Mouse (Mus musculus): ENCODE data around the gene Gm38100. TPM values are rescaled to one million over a fixed set of nuclear protein-coding genes. Genes with fewer than 3 reads are reported as not detected.

Gm38100 gene
- polyA plus RNA-seq, 1 experiment from 2014 or later: 0.18 TPM

DNA sequence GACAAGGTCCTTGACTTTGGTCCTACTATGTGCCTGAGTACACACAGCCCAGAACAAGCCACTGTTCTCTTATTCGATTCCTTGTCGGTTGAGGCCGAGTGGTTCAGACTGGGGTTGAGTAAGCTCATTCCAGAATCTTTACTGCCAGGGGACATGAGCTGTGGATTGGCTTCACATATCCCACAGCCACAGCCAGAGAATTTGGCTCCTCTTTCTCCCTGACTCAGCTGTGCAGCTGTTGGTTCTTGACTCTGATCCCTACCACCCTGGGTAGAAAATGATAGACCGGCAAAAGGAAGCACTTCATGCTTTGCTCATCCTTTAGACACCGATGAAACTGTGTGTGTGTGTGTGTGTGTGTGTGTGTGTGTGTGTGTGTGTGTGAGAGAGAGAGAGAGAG lies 11.3 kb downstream of the Gm38100 start:
- no peaks in the 10 kb centered on the region for H3K9me3 ChIP-seq (replicated peaks)
- no peak overlapping the region for H3K27ac ChIP-seq
- H3K4me1 ChIP-seq: no peaks in the 10 kb centered on the region
- 92% methylated on average over 5 of the region's 5 CpGs for WGBS
- no peaks in the 10 kb centered on the region for H3K27me3 ChIP-seq (ENCODE audit: low read depth, poor library complexity, severe bottlenecking)
- H3K36me3 ChIP-seq: no peaks in the 10 kb centered on the region
- no peak for DNase-seq (ENCODE audit: low spot score)
- H3K4me3 ChIP-seq: no peak overlapping the region

DNA sequence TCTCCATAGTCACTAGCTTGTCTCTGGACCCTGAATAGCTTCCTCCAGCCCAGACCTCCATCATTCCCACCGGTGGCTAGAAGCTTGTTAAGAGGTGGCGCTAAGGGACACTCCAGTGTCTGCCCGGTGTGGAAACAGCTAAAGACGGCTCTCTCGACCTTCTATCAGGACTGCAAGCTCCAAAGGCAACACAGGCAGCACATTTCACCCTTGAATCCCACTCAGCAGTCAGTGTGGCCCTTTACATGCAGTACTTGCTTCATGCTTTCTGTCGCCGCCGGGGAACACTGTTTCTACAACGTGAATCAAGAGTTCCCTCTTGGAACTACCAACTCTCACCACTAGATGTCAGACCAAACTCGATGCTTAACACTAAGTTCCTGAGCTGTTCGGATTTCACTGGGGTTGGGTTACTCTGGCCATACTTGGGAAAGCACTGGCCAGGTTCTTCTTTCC lies 16.2 kb downstream of the Gm38100 start:
- Histone ChIP-seq H3K36me3 (no peaks in the 10 kb centered on the region), H3K4me1 (no peaks in the 10 kb centered on the region), H3K27ac (no peak overlapping the region), H3K4me3 (peak overlapping the region; percentile 34), H3K27me3 (ENCODE audit: low read depth, poor library complexity, severe bottlenecking) (no peaks in the 10 kb centered on the region), H3K9me3 (replicated peaks) (no peaks in the 10 kb centered on the region)
- WGBS: 14% methylated on average over 11 of the region's 11 CpGs
- peak; percentile 63 for DNase-seq (ENCODE audit: low spot score)

DNA sequence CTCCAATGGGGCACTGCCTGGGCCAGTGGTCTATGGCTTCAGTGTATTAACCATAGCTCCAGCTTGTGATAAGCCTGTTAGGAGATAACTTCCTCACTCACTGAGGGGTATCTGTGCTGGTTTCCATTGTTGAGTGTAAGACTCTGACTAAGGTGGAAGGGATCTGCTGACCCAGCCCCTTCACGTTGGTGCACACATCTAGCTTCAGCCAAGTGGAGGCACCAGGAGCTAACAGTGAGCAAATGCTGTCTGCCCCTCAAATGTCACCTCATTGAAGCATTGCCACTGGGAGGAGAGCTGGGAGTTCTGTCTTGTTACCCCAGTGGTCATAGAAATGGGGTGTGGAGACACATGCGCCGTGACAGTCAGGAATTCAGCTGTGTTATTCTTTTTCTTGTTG lies 18.6 kb downstream of the Gm38100 start:
- no peak for DNase-seq (ENCODE audit: low spot score)
- Histone ChIP-seq H3K4me1 (no peaks in the 10 kb centered on the region), H3K27ac (no peak overlapping the region), H3K27me3 (ENCODE audit: low read depth, poor library complexity, severe bottlenecking) (no peaks in the 10 kb centered on the region), H3K9me3 (replicated peaks) (no peaks in the 10 kb centered on the region), H3K36me3 (no peaks in the 10 kb centered on the region), H3K4me3 (no peak overlapping the region)
- 86% methylated on average over 3 of the region's 3 CpGs for WGBS

DNA sequence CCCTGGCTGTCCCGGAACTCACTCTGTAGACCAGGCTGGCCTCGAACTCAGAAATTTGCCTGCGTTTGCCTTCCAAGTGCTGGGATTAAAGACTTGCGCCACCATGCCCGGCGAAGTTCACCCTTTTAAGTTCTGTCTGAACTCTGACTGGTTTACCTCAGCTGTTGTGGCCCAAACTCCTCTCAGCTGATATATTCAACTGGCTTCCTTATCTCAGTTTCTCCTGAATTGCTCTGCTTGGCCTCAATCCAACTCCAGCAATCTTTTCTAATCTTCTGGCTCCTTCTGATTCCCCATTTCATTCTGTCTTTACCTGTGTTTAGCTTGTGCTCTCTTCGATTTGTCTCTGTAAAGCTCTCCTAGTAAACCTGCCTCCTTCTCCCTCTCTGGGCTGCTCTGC lies 23.0 kb downstream of the Gm38100 start:
- H3K9me3 ChIP-seq (replicated peaks): no peaks in the 10 kb centered on the region
- no peaks in the 10 kb centered on the region for H3K36me3 ChIP-seq
- H3K4me1 ChIP-seq: no peaks in the 10 kb centered on the region
- no peak overlapping the region for H3K27ac ChIP-seq
- H3K27me3 ChIP-seq (ENCODE audit: low read depth, poor library complexity, severe bottlenecking): no peaks in the 10 kb centered on the region
- no peak for DNase-seq (ENCODE audit: low spot score)
- no peak overlapping the region for H3K4me3 ChIP-seq
- 93% methylated on average over 7 of the region's 7 CpGs for WGBS

DNA sequence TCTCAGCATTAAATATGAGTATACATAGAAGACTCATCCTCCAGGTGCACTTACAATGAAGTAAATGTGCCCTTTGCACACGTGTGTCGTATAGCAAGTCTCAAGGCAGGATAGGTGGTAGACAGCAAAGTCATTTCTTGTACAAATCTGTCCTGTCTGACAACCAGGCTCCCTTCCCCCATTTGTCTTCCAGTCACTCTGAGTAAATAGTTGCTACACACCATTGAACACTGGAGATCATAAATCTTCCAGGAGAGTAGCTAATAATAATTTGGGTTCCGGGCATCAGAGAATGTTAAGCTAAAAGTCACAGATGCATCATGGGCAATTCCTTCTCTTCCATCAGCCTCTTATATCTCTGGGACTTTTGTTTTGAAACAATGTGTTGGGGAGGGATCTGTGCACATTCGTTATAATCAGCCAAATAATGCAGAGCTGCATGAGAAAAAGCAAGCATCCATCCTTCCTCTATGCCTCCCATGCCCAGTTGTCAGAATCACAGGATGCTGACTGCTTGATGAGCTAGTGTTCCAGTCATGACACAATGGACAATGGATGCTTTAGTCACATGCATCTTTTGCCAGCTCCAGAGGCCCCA lies 26.7 kb downstream of the Gm38100 start:
- Histone ChIP-seq H3K27me3 (ENCODE audit: low read depth, poor library complexity, severe bottlenecking) (no peaks in the 10 kb centered on the region), H3K27ac (no peak overlapping the region), H3K9me3 (replicated peaks) (no peaks in the 10 kb centered on the region), H3K4me1 (peaks cover 7% of the 10 kb centered on the region), H3K4me3 (no peak overlapping the region), H3K36me3 (no peaks in the 10 kb centered on the region)
- DNase-seq (ENCODE audit: low spot score): no peak
- WGBS: 87% methylated on average over 4 of the region's 4 CpGs

DNA sequence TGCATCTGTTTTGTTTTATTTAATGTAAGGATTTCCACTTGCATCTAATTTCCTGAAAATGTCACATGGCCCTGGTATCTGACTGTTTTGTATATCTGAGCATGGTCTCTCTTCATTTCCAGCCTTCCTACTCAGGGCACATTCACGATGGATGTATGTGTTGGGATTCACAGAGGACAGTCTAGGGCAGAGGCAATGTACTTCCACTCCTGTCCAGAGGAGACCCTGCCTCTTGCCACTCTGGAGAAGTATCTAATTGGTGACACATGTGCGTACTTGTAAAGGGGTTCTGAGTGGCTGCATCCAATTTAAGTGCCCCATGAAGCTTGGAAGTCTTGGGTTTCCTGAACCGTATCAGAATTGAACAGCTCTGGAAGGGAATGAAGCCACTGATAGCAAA lies 30.3 kb downstream of the Gm38100 start:
- no peaks in the 10 kb centered on the region for H3K27me3 ChIP-seq (ENCODE audit: low read depth, poor library complexity, severe bottlenecking)
- peaks cover 7% of the 10 kb centered on the region for H3K4me1 ChIP-seq
- DNase-seq (ENCODE audit: low spot score): no peak
- no peak overlapping the region for H3K27ac ChIP-seq
- H3K4me3 ChIP-seq: no peak overlapping the region
- no peaks in the 10 kb centered on the region for H3K9me3 ChIP-seq (replicated peaks)
- no peaks in the 10 kb centered on the region for H3K36me3 ChIP-seq
- WGBS: 58% methylated on average over 3 of the region's 3 CpGs

DNA sequence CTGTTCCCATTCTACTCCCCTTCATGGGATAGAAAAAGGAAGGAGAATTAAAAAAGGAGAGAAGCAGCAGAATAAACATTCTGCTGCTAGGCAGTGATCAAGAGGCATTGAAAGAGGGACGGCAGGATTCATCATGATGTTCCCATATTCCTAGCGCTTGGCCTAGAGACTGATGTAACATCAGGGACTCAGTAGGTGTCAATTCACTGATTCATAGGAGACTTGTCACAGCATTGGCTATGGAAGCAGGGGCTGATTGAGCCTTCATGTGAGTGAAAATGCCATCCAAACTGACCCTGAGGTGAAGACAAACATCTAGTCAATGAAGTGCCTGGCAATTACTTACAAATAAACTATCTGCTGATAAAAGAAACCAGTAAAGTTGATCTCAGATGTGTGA lies 30.7 kb downstream of the Gm38100 start:
- no peaks in the 10 kb centered on the region for H3K27me3 ChIP-seq (ENCODE audit: low read depth, poor library complexity, severe bottlenecking)
- peaks cover 7% of the 10 kb centered on the region for H3K4me1 ChIP-seq
- H3K36me3 ChIP-seq: no peaks in the 10 kb centered on the region
- H3K27ac ChIP-seq: no peak overlapping the region
- 88% methylated on average over 2 of the region's 2 CpGs for WGBS
- DNase-seq (ENCODE audit: low spot score): no peak
- no peaks in the 10 kb centered on the region for H3K9me3 ChIP-seq (replicated peaks)
- H3K4me3 ChIP-seq: no peak overlapping the region

DNA sequence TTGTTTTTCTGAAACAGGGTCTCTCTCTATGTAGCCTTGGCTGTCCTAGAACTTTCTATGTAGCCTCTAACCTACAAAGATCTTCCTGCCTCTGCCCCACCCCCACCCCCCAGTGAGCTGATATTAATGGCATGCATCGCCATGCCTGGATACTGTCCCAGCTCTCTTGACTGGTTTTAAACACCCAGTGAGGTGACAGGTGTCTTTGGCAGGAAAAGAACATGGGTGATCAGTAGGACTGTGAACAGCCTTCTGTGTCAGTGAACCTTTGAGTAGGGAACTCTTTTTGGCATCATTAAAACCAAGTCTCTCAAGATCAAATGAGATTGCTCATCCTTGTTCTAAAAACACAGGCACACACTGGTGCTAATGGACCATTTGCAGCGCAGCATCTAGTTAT lies 41.7 kb downstream of the Gm38100 start:
- 91% methylated on average over 2 of the region's 2 CpGs for WGBS
- no peaks in the 10 kb centered on the region for H3K9me3 ChIP-seq (replicated peaks)
- H3K36me3 ChIP-seq: no peaks in the 10 kb centered on the region
- no peak overlapping the region for H3K27ac ChIP-seq
- DNase-seq (ENCODE audit: low spot score): no peak
- H3K4me3 ChIP-seq: no peak overlapping the region
- no peaks in the 10 kb centered on the region for H3K4me1 ChIP-seq
- H3K27me3 ChIP-seq (ENCODE audit: low read depth, poor library complexity, severe bottlenecking): no peaks in the 10 kb centered on the region

DNA sequence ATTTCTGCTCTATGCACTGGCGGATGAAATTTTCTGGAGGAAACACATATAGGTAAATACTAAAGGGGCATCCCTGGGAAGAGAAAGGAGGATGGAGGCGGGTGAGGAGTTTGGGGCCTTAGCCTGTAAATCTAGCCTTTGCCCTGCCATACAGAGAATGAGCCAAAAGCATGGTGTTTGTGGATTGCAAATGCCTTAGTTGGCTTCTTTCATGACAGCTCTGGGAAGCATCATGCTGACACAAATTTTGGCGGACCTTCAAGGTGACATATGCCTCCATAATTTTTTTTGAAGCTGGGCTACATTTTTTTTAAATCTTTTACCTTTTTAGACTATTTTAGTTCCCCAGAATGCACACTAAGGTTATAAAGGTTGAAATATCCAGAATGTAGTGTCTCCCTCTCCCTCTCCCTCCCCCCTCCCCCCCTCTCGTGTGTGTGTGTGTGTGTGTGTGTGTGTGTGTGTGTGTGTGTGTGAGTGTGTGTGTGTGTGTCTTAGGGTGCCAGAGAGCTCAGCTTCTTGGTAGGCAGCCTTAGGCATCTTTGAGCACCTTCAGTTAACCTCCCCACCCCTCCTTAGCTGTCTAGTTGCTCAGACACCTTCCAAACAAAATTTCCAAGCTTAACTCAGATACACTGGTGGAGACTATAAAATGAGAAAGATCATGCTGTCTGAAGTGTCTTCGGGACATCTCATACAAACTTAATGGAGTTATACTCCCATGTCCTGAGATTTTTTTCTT lies 47.0 kb downstream of the Gm38100 start:
- no peaks in the 10 kb centered on the region for H3K4me1 ChIP-seq
- H3K27ac ChIP-seq: no peak overlapping the region
- H3K9me3 ChIP-seq (replicated peaks): no peaks in the 10 kb centered on the region
- H3K4me3 ChIP-seq: no peak overlapping the region
- 88% methylated on average over 5 of the region's 5 CpGs for WGBS
- no peaks in the 10 kb centered on the region for H3K27me3 ChIP-seq (ENCODE audit: low read depth, poor library complexity, severe bottlenecking)
- no peak for DNase-seq (ENCODE audit: low spot score)
- no peaks in the 10 kb centered on the region for H3K36me3 ChIP-seq

DNA sequence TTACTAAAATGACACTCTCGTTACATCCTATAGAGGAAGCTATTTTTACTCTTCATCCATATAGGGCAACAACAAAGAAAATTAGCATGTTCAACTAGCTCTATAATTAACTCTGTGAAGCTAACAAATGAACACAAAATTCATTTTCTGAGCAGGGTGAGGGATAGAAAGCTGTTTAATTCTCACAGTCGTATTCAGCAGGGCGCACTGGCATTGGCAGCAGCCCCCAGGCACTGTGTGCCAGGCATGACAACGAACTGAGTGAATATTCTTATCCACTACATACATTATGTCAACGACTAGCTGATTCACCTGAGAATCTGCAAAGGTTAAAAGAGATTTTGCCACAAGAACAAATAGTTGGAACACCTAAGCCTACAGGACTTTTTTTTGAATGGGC lies 50.6 kb downstream of the Gm38100 start:
- no peak overlapping the region for H3K27ac ChIP-seq

More for the DNA sequence above, 50.6 kb downstream of the Gm38100 start:
- DNase-seq (ENCODE audit: low spot score): no peak
- no peaks in the 10 kb centered on the region for H3K27me3 ChIP-seq (ENCODE audit: low read depth, poor library complexity, severe bottlenecking)
- H3K4me3 ChIP-seq: no peak overlapping the region
- H3K36me3 ChIP-seq: no peaks in the 10 kb centered on the region
- H3K4me1 ChIP-seq: no peaks in the 10 kb centered on the region
- WGBS: 93% methylated on average over 5 of the region's 5 CpGs
- H3K9me3 ChIP-seq (replicated peaks): no peaks in the 10 kb centered on the region

Other genes starting within 250 kb of the Gm38100 start
- gene Opn3, start 227.6 kb upstream of the Gm38100 start, polyA plus RNA-seq (2016; fragmentation: Nextera tagmentation; extraction: Ambion mirVana): 10.3 and 11.5 TPM in 2 replicates
- gene Chml, start 227.4 kb upstream of the Gm38100 start, polyA plus RNA-seq (2016; fragmentation: Nextera tagmentation; extraction: Ambion mirVana): 3.5 and 4.2 TPM in 2 replicates
- gene Wdr64, start 221.7 kb upstream of the Gm38100 start, polyA plus RNA-seq (2016; fragmentation: Nextera tagmentation; extraction: Ambion mirVana): not detected in 2 replicates
- 149 and 160 TPM in 2 replicates for gene Exo1, start 39.7 kb upstream of the Gm38100 start, polyA plus RNA-seq (2016; fragmentation: Nextera tagmentation; extraction: Ambion mirVana)
- gene Rbm8a2, start 58.8 kb downstream of the Gm38100 start, polyA plus RNA-seq (2016; fragmentation: Nextera tagmentation; extraction: Ambion mirVana): 0.68 and 0.75 TPM in 2 replicates

All from limb, embryonic 10.5 days (tissue).